Mouse (Mus musculus): Measurements from ENCODE around the gene Ttc23. TPM values are rescaled to one million over a fixed set of nuclear protein-coding genes. Genes with fewer than 3 reads are reported as not detected.
A peak's percentile ranks its signal among the peaks of the same experiment; 100 is the strongest.

Gene Ttc23
- total RNA-seq, 2 experiments from 2014 or later: 16.6 to 26.1 TPM

- intact Hi-C loops (cut with DNase I): no loop called here
- no peak for DNase-seq (ENCODE audit: low spot score)
Measured at GRCm38 (mm10) chr7:67776636-67777305, 129.6 kb downstream of the Ttc23 start.

GRCm38 (mm10) chr7:67787861-67788260 lies 140.7 kb downstream of the Ttc23 start:
- intact Hi-C loops (cut with DNase I): loop anchor here (2.0 to 5.0 kb wide), 4 partner anchors 175 to 569 kb away; no protein-coding TSS in a partner anchor
- DNase-seq (ENCODE audit: low spot score): no peak

- intact Hi-C loops (cut with DNase I): loop anchor here (2.0 to 5.0 kb wide), 4 partner anchors 174 to 568 kb away; no protein-coding TSS in a partner anchor
- peak; percentile 29 for DNase-seq (ENCODE audit: low spot score)
Measured at GRCm38 (mm10) chr7:67788713-67789112, 141.5 kb downstream of the Ttc23 start.

- DNase-seq (ENCODE audit: low spot score): no peak
- intact Hi-C loops (cut with DNase I): no loop called here
Measured at GRCm38 (mm10) chr7:67791256-67791655, 144.0 kb downstream of the Ttc23 start.

GRCm38 (mm10) chr7:67793449-67793848 lies 146.2 kb downstream of the Ttc23 start:
- intact Hi-C loops (cut with DNase I): no loop called here
- no peak for DNase-seq (ENCODE audit: low spot score)

GRCm38 (mm10) chr7:67797065-67797464 lies 149.9 kb downstream of the Ttc23 start:
- DNase-seq (ENCODE audit: low spot score): no peak
- intact Hi-C loops (cut with DNase I): no loop called here

- intact Hi-C loops (cut with DNase I): no loop called here
- DNase-seq (ENCODE audit: low spot score): no peak
Measured at GRCm38 (mm10) chr7:67798476-67798875, 151.3 kb downstream of the Ttc23 start.

GRCm38 (mm10) chr7:67800547-67800946 lies 153.3 kb downstream of the Ttc23 start:
- no peak for DNase-seq (ENCODE audit: low spot score)
- intact Hi-C loops (cut with DNase I): loop anchor here (10.0 kb wide), 1 partner anchor 374 kb away; no protein-coding TSS in a partner anchor

GRCm38 (mm10) chr7:67801022-67801421 lies 153.8 kb downstream of the Ttc23 start:
- intact Hi-C loops (cut with DNase I): loop anchor here (10.0 kb wide), 1 partner anchor 374 kb away; no protein-coding TSS in a partner anchor
- DNase-seq (ENCODE audit: low spot score): no peak

- intact Hi-C loops (cut with DNase I): loop anchor here (2.0 to 10.0 kb wide), 3 partner anchors 160 to 372 kb away; no protein-coding TSS in a partner anchor
- DNase-seq (ENCODE audit: low spot score): peak; percentile 63
Measured at GRCm38 (mm10) chr7:67803015-67803856, 156.0 kb downstream of the Ttc23 start.

- DNase-seq (ENCODE audit: low spot score): no peak
- intact Hi-C loops (cut with DNase I): loop anchor here (2.0 to 10.0 kb wide), 3 partner anchors 159 to 371 kb away; no protein-coding TSS in a partner anchor
Measured at GRCm38 (mm10) chr7:67803857-67804215, 156.6 kb downstream of the Ttc23 start.

Small RNAs within 50 kb of the gene (microRNA-seq; reads per million reads assigned to microRNA genes)
- not detected for gene Gm23844

Other genes with a start within 250 kb of the Ttc23 start
- 10 to 100 TPM; 16.2 to 19.3 TPM for gene Lrrc28, start 2.1 kb upstream of the Ttc23 start, total RNA-seq (2021)
- gene Synm, start 112.3 kb downstream of the Ttc23 start, total RNA-seq (2021): 1 to 10 TPM; 7.8 to 9.2 TPM